Mouse (Mus musculus) ES-Bruce4 (cell line): ENCODE measurements around the gene Rab3ip.

Experiments used
- CTCF ChIP-seq: IDR thresholded peaks from one replicate; pipeline ENCODE4 v1.8.1; 2011; ENCODE audit warnings: low read depth, low read length
- EP300 ChIP-seq: IDR thresholded peaks from 2 replicates; pipeline ENCODE4 v1.6.1; 2011; ENCODE audit warnings: low read depth, low read length; ENCODE audit not compliant: insufficient read depth
- POLR2A ChIP-seq: IDR thresholded peaks from one replicate; pipeline ENCODE4 v1.8.1; 2011; ENCODE audit warnings: low read length; ENCODE audit not compliant: insufficient read depth

DNA sequence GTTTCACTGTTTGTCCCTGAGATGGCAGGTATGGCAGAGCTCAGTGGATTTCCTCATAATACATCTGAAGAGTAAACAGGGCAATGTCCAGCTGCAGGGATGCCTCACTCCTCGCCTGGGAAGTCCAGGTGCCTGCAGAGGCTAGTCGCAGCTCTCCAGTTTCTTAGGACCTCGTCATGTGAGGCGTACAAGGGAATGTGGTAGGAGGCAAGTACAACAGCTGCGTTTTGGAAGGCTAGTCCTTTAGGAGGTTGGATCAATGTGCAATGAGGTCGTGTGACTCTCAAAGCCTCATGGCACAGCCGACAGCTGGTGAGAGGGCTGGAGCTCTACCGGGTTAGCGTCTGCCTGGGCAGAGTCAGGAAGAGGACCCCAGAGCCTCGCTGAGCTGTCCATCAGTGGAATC is 46.1 kb downstream of the Rab3ip start:
- no peak for TF ChIP-seq CTCF
- no peak for TF ChIP-seq EP300
- no peak for TF ChIP-seq POLR2A
